Mouse (Mus musculus): ENCODE results near the gene Tpst1. TPM values are rescaled to one million over a fixed set of nuclear protein-coding genes. Genes with fewer than 3 reads are reported as not detected.

Gene Tpst1
- polyA plus RNA-seq, 1 experiment from 2014 or later = 59.0 TPM

DNA sequence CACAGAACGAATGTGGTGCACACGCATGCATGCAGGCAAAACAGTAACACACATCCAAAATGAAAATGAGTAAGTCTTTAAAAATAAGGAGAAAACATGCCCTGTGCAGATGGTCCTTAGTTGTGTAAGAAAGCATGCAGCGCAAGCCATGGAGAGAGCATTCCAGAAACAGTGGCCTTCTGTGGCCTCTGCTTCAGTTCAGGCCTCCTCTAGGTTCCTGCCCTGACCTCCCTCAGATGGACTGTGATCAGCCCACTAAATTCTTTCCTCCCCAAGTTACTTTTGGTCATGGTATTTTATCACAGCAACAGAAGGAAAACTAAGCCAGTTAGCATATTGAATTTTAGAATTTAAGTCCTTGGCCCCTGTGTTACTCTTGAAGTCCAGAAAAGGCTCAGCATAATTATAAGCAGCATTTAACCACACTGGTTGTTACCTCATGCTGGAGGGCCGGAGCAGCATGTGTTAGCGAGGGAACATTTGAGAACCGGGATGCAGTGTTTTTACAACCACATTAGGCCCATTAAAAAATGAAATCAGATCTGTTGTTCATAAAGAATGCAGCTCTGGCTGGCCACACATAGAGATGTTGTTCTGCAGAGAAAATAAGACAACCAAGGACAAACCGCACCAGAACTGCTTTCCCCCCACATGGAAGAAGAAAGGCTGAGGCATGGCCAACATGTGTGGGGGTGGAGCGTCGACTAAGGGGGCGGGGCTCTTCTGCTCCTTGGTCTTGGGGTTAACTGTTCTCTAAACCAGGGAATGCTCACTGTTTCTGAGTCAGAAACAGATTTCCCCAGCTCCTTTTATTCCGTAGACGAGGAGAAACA lies 37.7 kb downstream of the Tpst1 start:
- no peak overlapping the region for H3K27ac ChIP-seq (replicated peaks)
- 76% methylated on average over 12 of the region's 12 CpGs for WGBS

DNA sequence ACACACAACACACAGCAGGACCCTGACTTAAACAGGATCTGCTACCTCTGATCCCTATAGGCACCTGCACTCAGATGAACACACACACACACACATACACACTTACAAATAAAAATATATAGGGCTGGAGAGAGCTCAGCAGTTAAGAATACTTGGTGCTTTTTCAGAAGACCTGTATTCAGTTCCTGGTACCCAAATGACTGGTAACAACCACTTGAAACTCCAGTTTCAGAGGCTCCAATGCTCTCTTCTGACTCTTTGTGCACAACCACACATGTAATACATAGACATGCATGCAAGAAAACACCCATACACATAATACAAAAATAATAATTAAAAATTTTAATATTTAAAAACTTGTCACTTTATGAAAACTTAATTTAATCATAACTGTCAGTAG lies 39.5 kb downstream of the Tpst1 start:
- Histone ChIP-seq H3K27ac (replicated peaks) (no peak overlapping the region), H3K27me3 (no peaks in the 10 kb centered on the region), H3K36me3 (peaks cover 37% of the 10 kb centered on the region), H3K4me2 (no peak overlapping the region), H3K4me3 (no peak overlapping the region), H3K9ac (no peak overlapping the region), H3K4me1 (replicated peaks) (peaks cover 5% of the 10 kb centered on the region; the same call in 1 of the 2 replicates), H3K9me3 (no peaks in the 10 kb centered on the region)
- no peak for ATAC-seq (ENCODE audit: low read depth)

More for the DNA sequence above, 37.7 kb downstream of the Tpst1 start:
- H3K9ac ChIP-seq = no peak overlapping the region
- no peaks in the 10 kb centered on the region for H3K27me3 ChIP-seq
- no peak for ATAC-seq (ENCODE audit: low read depth)
- no peak overlapping the region for H3K4me3 ChIP-seq
- H3K4me2 ChIP-seq = no peak overlapping the region
- no peaks in the 10 kb centered on the region for H3K9me3 ChIP-seq
- peaks cover 31% of the 10 kb centered on the region for H3K36me3 ChIP-seq
- no peaks in the 10 kb centered on the region for H3K4me1 ChIP-seq (replicated peaks)

DNA sequence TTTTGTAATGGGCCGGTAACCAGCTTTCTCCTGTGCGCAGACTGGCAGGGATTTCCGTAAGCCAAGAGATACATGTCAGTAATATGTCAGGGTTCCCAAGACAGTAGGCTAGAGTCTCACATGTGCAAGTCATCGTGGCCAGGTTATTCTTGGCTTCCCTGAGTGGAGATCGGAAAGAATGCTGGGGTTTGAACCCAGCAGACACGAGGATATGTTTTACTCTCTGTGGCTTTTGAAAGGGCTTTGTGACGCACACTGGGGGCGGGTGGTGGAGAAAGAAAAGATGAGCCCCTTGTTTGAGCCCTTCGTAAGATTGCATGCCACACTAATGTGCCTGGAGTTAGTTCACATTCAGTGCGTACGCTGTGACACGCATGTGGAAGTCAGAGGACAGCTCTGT lies 43.0 kb downstream of the Tpst1 start:
- 90% methylated on average over 12 of the region's 12 CpGs for WGBS
- H3K4me1 ChIP-seq (replicated peaks) = peaks cover 26% of the 10 kb centered on the region
- H3K36me3 ChIP-seq = peaks cover 21% of the 10 kb centered on the region
- no peak overlapping the region for H3K4me3 ChIP-seq
- H3K9ac ChIP-seq = no peak overlapping the region
- no peaks in the 10 kb centered on the region for H3K9me3 ChIP-seq
- ATAC-seq (ENCODE audit: low read depth) = no peak
- H3K27me3 ChIP-seq = no peaks in the 10 kb centered on the region
- H3K27ac ChIP-seq (replicated peaks) = no peak overlapping the region
- no peak overlapping the region for H3K4me2 ChIP-seq

DNA sequence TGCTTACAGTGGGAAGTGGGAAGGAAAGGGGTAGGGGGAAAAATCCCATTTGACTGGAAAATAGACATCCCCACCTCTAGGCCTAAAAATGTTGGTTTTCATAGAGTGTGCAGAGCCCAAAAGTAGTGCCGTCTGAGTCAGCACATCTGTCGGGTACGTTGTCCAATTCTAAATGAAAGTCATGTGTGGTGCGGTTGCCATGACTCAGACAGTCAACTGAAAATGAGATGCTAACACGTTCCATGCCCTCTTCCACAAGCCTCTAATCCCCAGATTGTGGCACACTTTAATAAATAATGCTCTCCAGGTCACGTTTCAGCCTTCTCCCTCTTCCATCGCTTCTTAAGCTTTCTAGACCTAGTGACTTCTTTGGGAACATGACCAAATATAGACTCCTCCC lies 43.7 kb downstream of the Tpst1 start:
- H3K9ac ChIP-seq = no peak overlapping the region
- 83% methylated on average over 7 of the region's 7 CpGs for WGBS

DNA sequence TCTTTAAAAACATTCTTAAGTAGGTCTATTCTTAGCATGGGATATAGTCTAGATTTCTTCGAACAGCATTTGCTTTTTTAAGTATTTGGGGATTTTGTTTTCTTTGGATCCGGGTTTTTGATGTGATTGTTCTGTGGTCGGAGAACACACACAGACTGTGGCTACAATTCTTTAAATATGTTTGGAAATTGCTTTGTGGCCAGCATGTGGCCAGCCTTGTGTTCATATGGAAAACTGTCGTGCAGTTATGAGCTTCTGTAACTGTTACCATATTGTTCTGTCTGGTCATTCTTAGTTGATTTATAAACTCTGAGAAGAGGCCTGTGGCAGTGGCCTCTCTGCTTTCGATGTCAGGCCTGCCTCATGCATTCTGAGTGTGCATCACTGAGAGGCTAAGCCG lies 44.8 kb downstream of the Tpst1 start:
- H3K36me3 ChIP-seq = peaks cover 21% of the 10 kb centered on the region
- H3K27ac ChIP-seq (replicated peaks) = peak overlapping the region; percentile 74
- no peaks in the 10 kb centered on the region for H3K27me3 ChIP-seq
- no peak overlapping the region for H3K4me2 ChIP-seq
- H3K4me3 ChIP-seq = no peak overlapping the region
- no peak for ATAC-seq (ENCODE audit: low read depth)
- H3K4me1 ChIP-seq (replicated peaks) = peaks cover 27% of the 10 kb centered on the region
- 64% methylated on average over 6 of the region's 6 CpGs for WGBS
- H3K9ac ChIP-seq = no peak overlapping the region
- no peaks in the 10 kb centered on the region for H3K9me3 ChIP-seq

More for the DNA sequence above, 43.7 kb downstream of the Tpst1 start:
- no peak for ATAC-seq (ENCODE audit: low read depth)
- Histone ChIP-seq H3K36me3 (peaks cover 21% of the 10 kb centered on the region), H3K9me3 (no peaks in the 10 kb centered on the region), H3K4me3 (no peak overlapping the region), H3K27me3 (no peaks in the 10 kb centered on the region), H3K27ac (replicated peaks) (no peak overlapping the region), H3K4me2 (no peak overlapping the region), H3K4me1 (replicated peaks) (peaks cover 27% of the 10 kb centered on the region)

DNA sequence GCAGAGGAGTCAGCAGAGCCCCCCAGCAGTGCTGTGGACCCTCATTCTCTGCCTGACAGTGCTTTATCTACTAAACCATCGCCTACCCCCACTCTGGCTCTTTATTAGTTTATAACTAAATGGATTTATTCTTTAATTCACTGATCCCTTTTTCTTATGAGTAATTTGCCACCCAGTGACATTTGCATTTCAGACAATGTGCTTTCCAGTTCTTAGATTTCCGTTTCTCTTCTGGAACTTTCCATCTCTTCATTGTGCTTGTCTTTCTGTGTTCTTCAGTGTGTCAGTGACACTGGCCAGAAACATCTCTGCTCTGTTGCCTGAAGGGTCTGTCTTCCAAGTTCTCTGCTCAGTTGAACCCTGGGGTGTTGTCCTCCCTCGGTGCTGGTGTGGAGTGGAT lies 46.1 kb downstream of the Tpst1 start:
- peaks cover 21% of the 10 kb centered on the region for H3K36me3 ChIP-seq
- WGBS = 81% methylated on average over 3 of the region's 3 CpGs
- no peak overlapping the region for H3K4me3 ChIP-seq
- peak overlapping the region; percentile 49 for H3K27ac ChIP-seq (replicated peaks)
- no peak for ATAC-seq (ENCODE audit: low read depth)
- H3K4me1 ChIP-seq (replicated peaks) = peaks cover 34% of the 10 kb centered on the region
- no peaks in the 10 kb centered on the region for H3K9me3 ChIP-seq
- no peaks in the 10 kb centered on the region for H3K27me3 ChIP-seq
- no peak overlapping the region for H3K4me2 ChIP-seq
- H3K9ac ChIP-seq = no peak overlapping the region

DNA sequence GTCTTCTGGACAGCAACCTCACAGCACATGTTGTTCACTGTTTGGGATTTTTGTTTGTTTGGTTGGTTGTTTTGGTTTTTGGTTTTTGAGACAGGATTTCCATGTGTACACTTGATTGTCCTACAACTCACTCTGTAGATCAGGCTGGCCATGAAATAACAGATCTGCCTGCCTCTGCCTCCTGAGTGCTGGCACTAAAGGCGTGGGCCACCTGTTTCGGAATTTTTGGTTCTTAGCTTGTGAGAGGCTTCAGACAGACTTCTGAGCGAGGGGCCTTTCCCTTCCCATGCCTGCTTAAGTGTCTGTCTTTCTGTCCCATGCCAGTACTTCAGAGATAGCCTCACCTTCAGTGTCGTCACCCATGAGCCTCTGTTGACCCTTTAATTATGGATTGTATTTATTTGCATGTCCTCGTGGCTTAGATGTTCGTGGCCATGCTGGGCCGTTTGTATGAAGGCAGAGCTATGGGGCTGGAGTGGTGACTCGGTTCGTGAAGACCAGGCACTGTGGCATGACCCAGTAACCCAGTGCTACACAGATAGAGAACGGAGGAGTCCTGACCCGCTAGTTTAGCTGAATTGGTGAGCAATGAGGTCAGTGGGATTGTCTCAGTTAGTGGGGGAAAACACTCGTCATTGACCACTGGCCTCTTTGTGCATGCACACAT lies 47.1 kb downstream of the Tpst1 start:
- H3K4me2 ChIP-seq = no peak overlapping the region
- no peak for ATAC-seq (ENCODE audit: low read depth)
- H3K9me3 ChIP-seq = no peaks in the 10 kb centered on the region
- no peaks in the 10 kb centered on the region for H3K27me3 ChIP-seq
- H3K4me1 ChIP-seq (replicated peaks) = peaks cover 39% of the 10 kb centered on the region
- H3K4me3 ChIP-seq = no peak overlapping the region
- 0 out of 2 replicates have a peak overlapping the region, but pooled peaks have one; percentile 0 for H3K27ac ChIP-seq (replicated peaks)
- H3K9ac ChIP-seq = no peak overlapping the region
- H3K36me3 ChIP-seq = peaks cover 11% of the 10 kb centered on the region; the same call in 1 of the 2 replicates
- 87% methylated on average over 12 of the region's 12 CpGs for WGBS

DNA sequence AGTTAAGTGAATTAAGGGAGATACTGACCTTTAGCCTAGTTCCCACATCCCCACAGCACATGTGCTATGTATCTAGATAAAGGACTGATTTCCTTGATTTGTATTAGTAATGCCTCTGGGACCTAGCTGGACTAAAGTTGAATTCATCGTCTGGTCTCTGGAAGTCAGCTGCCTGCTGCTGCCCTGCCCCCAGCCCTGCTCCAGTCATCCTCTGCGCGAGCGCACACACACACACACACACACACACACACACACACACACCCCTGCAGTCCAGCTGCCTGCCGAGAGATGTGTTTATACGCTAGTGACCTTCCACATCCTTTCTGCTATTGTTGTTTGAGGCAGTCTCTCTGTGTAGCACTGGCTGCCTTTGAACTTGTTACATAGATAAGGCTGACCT lies 47.8 kb downstream of the Tpst1 start:
- 54% methylated on average over 6 of the region's 6 CpGs for WGBS
- no peak overlapping the region for H3K27ac ChIP-seq (replicated peaks)
- H3K36me3 ChIP-seq = peaks cover 6% of the 10 kb centered on the region; the same call in 1 of the 2 replicates
- H3K9me3 ChIP-seq = no peaks in the 10 kb centered on the region
- H3K9ac ChIP-seq = no peak overlapping the region
- ATAC-seq (ENCODE audit: low read depth) = peak; percentile 19; the same call in 1 of the 2 replicates
- H3K4me2 ChIP-seq = no peak overlapping the region
- no peak overlapping the region for H3K4me3 ChIP-seq
- peaks cover 39% of the 10 kb centered on the region for H3K4me1 ChIP-seq (replicated peaks)
- H3K27me3 ChIP-seq = no peaks in the 10 kb centered on the region

DNA sequence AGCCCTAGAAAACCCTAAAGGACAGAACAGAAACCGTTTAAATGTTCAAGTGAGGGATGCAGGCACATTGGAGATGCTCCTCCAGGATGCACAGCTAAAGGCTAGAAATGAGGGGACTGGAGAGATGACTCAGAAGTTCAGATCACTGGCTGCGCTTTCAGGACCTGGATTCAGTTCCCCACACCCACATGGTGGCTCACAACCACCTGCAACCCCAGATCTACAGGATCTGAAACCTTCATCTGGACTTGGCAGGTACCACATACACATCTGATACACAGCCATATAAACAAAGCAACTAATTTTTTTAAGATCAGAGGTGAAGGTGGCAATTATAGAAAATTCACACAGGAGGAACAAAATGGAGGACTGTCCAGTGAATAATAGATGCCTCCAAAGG lies 49.2 kb downstream of the Tpst1 start:
- no peak overlapping the region for H3K4me3 ChIP-seq
- H3K4me1 ChIP-seq (replicated peaks) = peaks cover 37% of the 10 kb centered on the region
- H3K27me3 ChIP-seq = no peaks in the 10 kb centered on the region
- H3K9ac ChIP-seq = no peak overlapping the region
- 89% methylated on average over 2 of the region's 2 CpGs for WGBS
- ATAC-seq (ENCODE audit: low read depth) = no peak
- no peaks in the 10 kb centered on the region for H3K36me3 ChIP-seq
- H3K4me2 ChIP-seq = no peak overlapping the region
- no peak overlapping the region for H3K27ac ChIP-seq (replicated peaks)
- H3K9me3 ChIP-seq = no peaks in the 10 kb centered on the region

DNA sequence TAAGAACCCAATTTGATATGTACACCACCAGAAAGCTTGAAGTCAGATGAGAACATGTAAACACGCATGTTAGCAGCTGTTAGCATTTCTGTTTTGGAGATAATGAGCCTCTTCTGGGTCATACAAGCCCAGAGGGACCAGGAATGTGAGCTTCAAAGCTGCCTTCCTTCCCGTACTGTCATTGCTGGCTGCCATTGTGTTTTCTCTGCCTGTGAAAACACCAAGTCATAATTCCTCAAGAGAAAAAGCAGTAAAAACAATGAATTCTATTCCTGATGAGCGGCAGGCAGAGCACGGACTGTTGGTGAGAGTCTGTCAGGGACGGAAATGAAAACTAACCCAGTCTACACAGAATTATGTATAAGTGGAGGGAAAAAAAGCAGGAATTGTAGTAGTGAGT lies 51.1 kb downstream of the Tpst1 start:
- no peaks in the 10 kb centered on the region for H3K36me3 ChIP-seq
- H3K4me3 ChIP-seq = no peak overlapping the region
- H3K9me3 ChIP-seq = no peaks in the 10 kb centered on the region
- H3K9ac ChIP-seq = no peak overlapping the region
- H3K4me2 ChIP-seq = no peak overlapping the region
- no peaks in the 10 kb centered on the region for H3K27me3 ChIP-seq
- peak overlapping the region; percentile 71 for H3K27ac ChIP-seq (replicated peaks)
- 47% methylated on average over 5 of the region's 5 CpGs for WGBS
- H3K4me1 ChIP-seq (replicated peaks) = peaks cover 27% of the 10 kb centered on the region
- no peak for ATAC-seq (ENCODE audit: low read depth)

DNA sequence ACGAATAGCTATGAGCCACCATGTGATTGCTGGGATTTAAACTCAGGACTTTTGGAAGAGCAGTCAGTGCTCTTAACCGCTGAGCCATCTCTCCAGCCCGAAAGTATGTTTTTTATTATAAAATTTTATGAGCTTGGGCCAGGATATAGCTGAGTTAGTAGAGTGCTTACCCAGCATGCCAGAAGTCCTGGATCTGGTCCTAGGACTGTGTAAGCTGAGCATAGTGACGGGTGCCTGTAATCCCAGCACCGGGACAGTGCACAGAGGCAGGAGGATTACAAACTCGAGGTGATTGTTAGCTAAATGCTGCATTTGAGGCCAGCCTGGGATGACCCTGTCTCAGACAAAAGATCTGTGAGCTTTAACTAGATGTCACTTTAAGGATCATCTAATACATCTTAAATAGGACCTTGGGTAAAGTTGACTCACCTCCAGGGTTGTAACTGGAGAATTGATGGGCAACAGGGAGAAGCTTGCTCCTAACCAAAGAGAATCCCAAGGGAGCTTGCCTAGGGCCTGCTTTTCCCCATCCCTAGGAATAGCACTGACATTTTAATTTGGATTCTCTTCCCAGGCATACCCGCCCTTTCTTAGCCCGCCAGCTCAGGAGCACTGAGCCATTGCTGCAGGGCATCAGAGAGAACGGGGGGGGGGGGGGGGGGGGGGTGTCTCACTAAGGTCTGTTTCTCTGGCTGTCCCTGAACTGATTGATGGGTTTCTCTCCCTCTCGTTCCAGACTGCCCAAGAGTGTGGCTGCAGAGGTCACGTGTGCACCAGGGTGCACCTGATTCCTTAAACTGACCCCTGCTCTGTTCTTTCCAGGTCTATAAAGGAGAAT lies 55.8 kb downstream of the Tpst1 start:
- WGBS = 60% methylated on average over 11 of the region's 11 CpGs
- ATAC-seq (ENCODE audit: low read depth) = no peak
- H3K4me2 ChIP-seq = no peak overlapping the region

DNA sequence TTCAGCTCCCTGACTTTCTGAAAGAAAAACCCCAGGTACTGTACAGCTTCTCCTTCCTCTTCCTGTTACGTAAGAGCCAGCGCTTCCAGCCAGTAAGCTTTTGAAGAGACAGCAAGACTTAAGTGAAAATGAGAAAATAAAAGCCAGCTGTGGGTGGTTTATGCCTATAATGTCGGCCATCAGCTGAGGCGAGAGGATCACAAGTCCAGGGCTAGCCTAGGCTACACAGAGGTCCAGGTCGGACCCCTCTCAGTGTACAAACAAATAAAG lies 56.3 kb downstream of the Tpst1 start:
- no peak overlapping the region for H3K4me2 ChIP-seq
- WGBS = 88% methylated on average over 5 of the region's 5 CpGs
- H3K27ac ChIP-seq (replicated peaks) = no peak overlapping the region
- no peak overlapping the region for H3K4me3 ChIP-seq
- H3K9me3 ChIP-seq = no peaks in the 10 kb centered on the region
- H3K4me1 ChIP-seq (replicated peaks) = peaks cover 11% of the 10 kb centered on the region; the same call in 1 of the 2 replicates
- peaks cover 6% of the 10 kb centered on the region; the same call in 1 of the 2 replicates for H3K36me3 ChIP-seq
- H3K27me3 ChIP-seq = no peaks in the 10 kb centered on the region
- no peak overlapping the region for H3K9ac ChIP-seq
- no peak for ATAC-seq (ENCODE audit: low read depth)

More for the DNA sequence above, 55.8 kb downstream of the Tpst1 start:
- Histone ChIP-seq H3K9me3 (no peaks in the 10 kb centered on the region), H3K27ac (replicated peaks) (no peak overlapping the region), H3K9ac (no peak overlapping the region; the same call in 1 of the 2 replicates), H3K36me3 (peaks cover 3% of the 10 kb centered on the region; the same call in 1 of the 2 replicates), H3K4me3 (no peak overlapping the region), H3K4me1 (replicated peaks) (peaks cover 17% of the 10 kb centered on the region), H3K27me3 (no peaks in the 10 kb centered on the region)
